Mouse (Mus musculus) subcutaneous adipose tissue, adult 2 months (tissue): ENCODE results near the gene Mansc1. TPM values are rescaled to one million over a fixed set of nuclear protein-coding genes. Genes with fewer than 3 reads are reported as not detected.

Experiments
- polyA plus RNA-seq: library from polyadenylated mRNA; depleted of rRNA; stranded (reverse); fragments of >200 nt; gene quantifications from 2 replicates; pipeline ENCODE4 v1.2.3, GENCODE M21; 2012; ENCODE audit warnings: low replicate concordance; rRNA removed

Mansc1 gene
- 7.6 and 11.6 TPM in 2 replicates for polyA plus RNA-seq

GRCm38 (mm10) chr6:134631947-134632687 is at the start of gene Mansc1:
Gene Mansc1 (minus strand): TSS chr6:134632488.

GRCm38 (mm10) chr6:134639210-134639609 is 6.9 kb upstream of the Mansc1 start, which contains the start of gene Borcs5:
Gene Borcs5 (plus strand): TSS chr6:134639510.

GRCm38 (mm10) chr6:134566818-134567485 is 65.3 kb downstream of the Mansc1 start, which contains the start of gene Lrp6:
Gene Lrp6 (minus strand): TSS chr6:134566965.

Other genes with a start within 250 kb of the Mansc1 start
- 1.4 TPM in 1 of 2 replicates, not detected in the other for gene Bcl2l14, start 236.2 kb downstream of the Mansc1 start, polyA plus RNA-seq
- gene Lrp6, start 65.5 kb downstream of the Mansc1 start, polyA plus RNA-seq = 31.3 and 36.1 TPM in 2 replicates
- gene Borcs5, start 7.0 kb upstream of the Mansc1 start, polyA plus RNA-seq = 15.2 and 16.3 TPM in 2 replicates
- 10.2 and 20.2 TPM in 2 replicates for gene Dusp16, start 160.1 kb upstream of the Mansc1 start, polyA plus RNA-seq
- gene Crebl2, start 197.7 kb upstream of the Mansc1 start, polyA plus RNA-seq = 13.8 and 21.6 TPM in 2 replicates